Mouse (Mus musculus) ES-E14 (cell line): ENCODE data around the gene Vwce. TPM values are rescaled to one million over a fixed set of nuclear protein-coding genes. Genes with fewer than 3 reads are reported as not detected.

Experiments
- DNase-seq: peaks from one replicate; pipeline ENCODE4 v3.0.0-alpha.2; 2013; ENCODE audit warnings: low read depth, low spot score
- H3K27ac ChIP-seq: 2 replicates; pipeline ENCODE4 v1.5.1; 2012; ENCODE audit warnings: low read depth, mild to moderate bottlenecking, low read length, moderate library complexity, mixed read lengths; ENCODE audit not compliant: poor library complexity, insufficient read depth, severe bottlenecking
- H3K36me3 ChIP-seq: 2 replicates; pipeline ENCODE4 v1.6.1; 2012; ENCODE audit warnings: mild to moderate bottlenecking, low read length, moderate library complexity, mixed read lengths; ENCODE audit not compliant: control insufficient read depth, poor library complexity, insufficient read depth, severe bottlenecking
- H3K4me1 ChIP-seq, 2 experiments: fragments of 150-350 bp in 1 of 2; sonication (generic) in 1 of 2; 2 replicates each; pipeline ENCODE4 v1.6.1; 2012; ENCODE audit warnings: low read length in 2 of 2, mild to moderate bottlenecking in 1 of 2, mixed read lengths in 1 of 2; ENCODE audit not compliant: control insufficient read depth in 2 of 2, insufficient read depth in 2 of 2, poor library complexity in 1 of 2
- H3K4me3 ChIP-seq, 2 experiments: fragments of 150-350 bp in 1 of 2; sonication (generic) in 1 of 2; 2 replicates each; pipeline ENCODE4 v1.5.1; 2012; ENCODE audit warnings: low read length in 2 of 2, low read depth in 1 of 2, mild to moderate bottlenecking in 1 of 2, mixed read lengths in 1 of 2; ENCODE audit not compliant: insufficient read depth in 1 of 2, poor library complexity in 1 of 2, severe bottlenecking in 1 of 2
- H3K9ac ChIP-seq: 2 replicates; pipeline ENCODE4 v1.6.1; 2012; ENCODE audit warnings: low read depth, mild to moderate bottlenecking, low read length, mixed read lengths; ENCODE audit not compliant: poor library complexity, insufficient read depth, severe bottlenecking
- H3K9me3 ChIP-seq: fragments of 150-350 bp; sonication (generic); 2 replicates; pipeline ENCODE4 v1.6.1; 2012; ENCODE audit warnings: low read depth, mild to moderate bottlenecking, low read length; ENCODE audit not compliant: control insufficient read depth, insufficient read depth
- CHD2 ChIP-seq: IDR thresholded peaks from 2 replicates; pipeline ENCODE4 v1.6.1; 2014; ENCODE audit warnings: mild to moderate bottlenecking, low read depth, low read length, inconsistent platforms
- HCFC1 ChIP-seq: IDR thresholded peaks from 2 replicates; pipeline ENCODE4 v1.6.1; 2012; ENCODE audit warnings: low read length, inconsistent platforms, borderline replicate concordance; ENCODE audit not compliant: insufficient read depth
- MAFK ChIP-seq: IDR thresholded peaks from 2 replicates; pipeline ENCODE4 v1.6.1; 2014; ENCODE audit warnings: mild to moderate bottlenecking, low read depth, low read length, inconsistent platforms; ENCODE audit not compliant: insufficient read depth
- ZC3H11A ChIP-seq: IDR thresholded peaks from 2 replicates; pipeline ENCODE4 v1.6.1; 2012; ENCODE audit warnings: low read depth, mild to moderate bottlenecking, inconsistent platforms, low read length, borderline replicate concordance
- ZNF384 ChIP-seq: IDR thresholded peaks from 2 replicates; pipeline ENCODE4 v1.6.1; 2012; ENCODE audit warnings: low read depth, low read length, inconsistent platforms
- in situ Hi-C, 2 experiments: fragments of 600-800 bp; cut with MboI; formaldehyde crosslinking; loops; one replicate each; pipeline ENCODE4 v1.15.1; 2025; ENCODE audit warnings: low sequenced_read_pairs in 2 of 2, inconsistent platforms in 1 of 2; ENCODE audit not compliant: unreplicated experiment in 2 of 2
- total RNA-seq: library from RNA; depleted of rRNA; stranded (reverse); fragments of 300-350 nt; gene quantifications from 2 replicates; pipeline ENCODE4 v1.2.3, GENCODE M21; 2012

Vwce gene
- total RNA-seq, 1 experiment: 0.49 TPM

DNA sequence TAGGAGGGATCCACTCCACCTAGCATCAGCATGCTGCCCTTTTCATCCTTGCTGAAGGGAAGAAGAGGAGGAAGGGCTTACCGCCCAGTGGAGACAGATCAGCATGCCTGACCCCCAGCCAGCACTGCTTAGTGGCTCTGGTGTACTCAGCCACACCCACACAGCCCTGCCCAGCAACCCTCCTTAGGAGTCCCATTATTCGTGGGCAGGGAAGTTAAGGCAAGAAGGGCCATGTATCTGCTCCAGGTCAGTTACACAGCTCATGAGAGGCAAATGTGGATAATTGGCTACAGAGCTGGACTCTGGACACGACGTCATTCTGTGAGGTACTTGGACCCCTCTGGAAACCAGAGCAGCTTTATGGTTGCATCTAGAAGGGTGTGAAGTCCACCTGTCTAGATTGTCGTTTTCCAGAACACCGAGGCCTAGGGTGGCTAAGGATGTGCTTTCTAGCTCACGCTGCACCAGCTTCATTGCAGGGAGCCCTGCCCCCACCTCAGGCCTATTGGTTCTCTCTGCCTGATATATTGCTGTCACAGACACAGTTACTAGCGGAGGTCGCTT, 37.9 kb downstream of the Vwce start:
- H3K27ac ChIP-seq: no peak overlapping the region
- H3K9me3 ChIP-seq: no peaks in the 10 kb centered on the region
- no peak overlapping the region for H3K9ac ChIP-seq
- no peak for TF ChIP-seq HCFC1
- no peak for TF ChIP-seq CHD2
- TF ChIP-seq ZNF384: no peak
- no peak for TF ChIP-seq ZC3H11A
- H3K4me1 ChIP-seq: peaks cover 8 to 12% of the 10 kb centered on the region in 2 experiments; a peak in 3 of 4 replicates
- no peaks in the 10 kb centered on the region for H3K36me3 ChIP-seq
- no peak overlapping the region for H3K4me3 ChIP-seq
- in situ Hi-C loops: no loop called here
- no peak for DNase-seq

DNA sequence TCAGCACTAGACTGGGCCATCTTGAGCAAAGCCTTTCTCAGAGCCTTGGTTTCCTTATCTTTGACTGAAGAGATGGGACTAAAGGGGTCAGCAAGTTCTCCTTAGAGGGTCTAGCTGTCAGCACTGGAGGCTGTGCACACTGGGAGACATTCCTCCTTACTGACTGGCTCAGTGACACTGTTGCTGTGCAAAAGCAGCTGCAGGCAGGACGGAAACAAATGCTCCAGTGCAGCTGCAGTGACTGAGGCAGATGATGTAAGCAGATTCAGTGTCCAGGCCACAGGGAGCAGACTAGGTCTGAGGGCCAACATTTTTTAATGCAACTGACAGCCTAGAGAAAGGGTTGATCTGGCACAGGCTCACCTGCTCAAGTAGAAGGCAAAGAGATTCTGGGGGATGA, 39.3 kb downstream of the Vwce start:
- peaks cover 13% of the 10 kb centered on the region in 2 experiments; a peak in 3 of 4 replicates for H3K4me1 ChIP-seq
- in situ Hi-C loops: no loop called here
- no peak for DNase-seq
- no peak for TF ChIP-seq CHD2
- no peak for TF ChIP-seq HCFC1
- TF ChIP-seq ZNF384: no peak
- TF ChIP-seq ZC3H11A: no peak
- no peak for TF ChIP-seq MAFK
- no peaks in the 10 kb centered on the region for H3K9me3 ChIP-seq
- H3K9ac ChIP-seq: no peak overlapping the region
- no peaks in the 10 kb centered on the region for H3K36me3 ChIP-seq
- no peak overlapping the region for H3K4me3 ChIP-seq
- H3K27ac ChIP-seq: no peak overlapping the region

DNA sequence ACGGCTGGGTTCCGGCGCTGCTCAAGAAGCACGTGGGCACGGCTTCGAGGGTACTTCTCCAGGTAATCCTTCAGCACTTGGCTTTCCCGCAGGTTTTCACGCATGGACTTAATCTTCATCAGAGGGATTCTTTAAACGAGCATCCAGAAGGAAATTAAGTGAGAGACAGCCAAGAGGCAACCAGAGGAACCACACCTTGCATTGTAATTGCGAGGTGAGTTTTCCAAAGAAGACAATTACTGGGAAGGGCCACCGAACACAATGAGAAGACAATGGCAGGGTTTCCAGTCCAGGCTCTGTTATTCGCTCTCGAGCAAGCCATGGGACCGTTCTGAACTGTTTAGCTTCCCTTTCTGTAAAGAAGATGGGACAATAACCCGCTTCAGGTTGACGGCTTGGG, 42.6 kb downstream of the Vwce start:
- TF ChIP-seq CHD2 (no peak), ZNF384 (no peak), ZC3H11A (no peak), HCFC1 (no peak), MAFK (no peak)
- in situ Hi-C loops: no loop called here

DNA sequence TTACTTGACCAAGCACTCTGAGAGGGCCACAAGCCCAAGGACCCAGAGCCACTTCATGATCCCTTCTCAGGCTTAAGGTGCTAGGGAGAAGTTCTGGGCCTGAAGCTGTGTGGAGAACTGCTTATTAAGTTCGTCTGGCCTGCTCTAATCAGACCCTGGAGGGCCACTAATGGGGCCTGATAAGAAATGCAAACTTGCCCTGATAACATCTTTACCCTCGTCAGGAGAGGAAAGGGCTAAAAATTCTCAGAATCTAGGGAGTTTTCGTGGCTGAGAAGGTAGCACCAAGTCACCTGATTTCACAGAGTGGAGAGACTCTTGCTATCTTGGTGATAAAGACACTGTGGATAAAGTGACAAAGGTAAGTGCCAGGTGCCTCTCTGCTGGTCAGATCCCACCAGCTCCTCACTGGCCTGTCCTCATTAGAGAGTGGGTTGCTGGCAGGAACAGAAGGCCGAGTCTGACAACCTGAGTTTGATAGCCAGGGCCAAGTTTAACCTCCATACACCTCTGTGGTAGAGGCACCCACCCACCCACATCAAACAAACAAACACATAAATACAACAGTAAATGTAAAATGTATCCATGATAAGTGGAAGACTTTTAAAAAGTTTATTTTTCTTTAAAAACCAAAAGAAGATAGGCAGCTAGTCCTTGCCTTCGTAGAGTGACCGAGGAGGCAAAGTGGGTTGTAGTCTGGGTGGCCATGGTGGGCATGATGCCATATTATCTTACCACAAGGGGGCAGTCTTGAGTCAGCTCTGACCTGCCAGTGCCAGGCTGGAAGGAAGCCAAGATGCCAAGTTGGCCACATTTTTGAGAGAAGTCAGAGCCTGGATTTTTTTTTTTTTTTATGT, 44.1 kb downstream of the Vwce start, which contains the start of gene Pga5:
Pga5 (minus strand) TSS at position 157 of the 857 bp plus-strand sequence.
- in situ Hi-C loops: no loop called here
- DNase-seq: no peak
- TF ChIP-seq HCFC1 (no peak), ZNF384 (no peak), CHD2 (no peak), ZC3H11A (peak; percentile 11; the same call in 1 of the 2 replicates), MAFK (no peak)
- Histone ChIP-seq H3K4me1 (peaks cover 2 to 7% of the 10 kb centered on the region in 2 experiments; a peak in 3 of 4 replicates), H3K27ac (no peak within 1 kb of the TSS), H3K9ac (no peak within 1 kb of the TSS), H3K36me3 (no peaks in the 10 kb centered on the region), H3K4me3 (no peak within 1 kb of the TSS), H3K9me3 (no peaks in the 10 kb centered on the region)

More for the DNA sequence above, 42.6 kb downstream of the Vwce start:
- H3K9ac ChIP-seq: no peak overlapping the region
- peaks cover 6 to 10% of the 10 kb centered on the region in 2 experiments; a peak in 3 of 4 replicates for H3K4me1 ChIP-seq
- H3K4me3 ChIP-seq: no peak overlapping the region
- no peak overlapping the region for H3K27ac ChIP-seq
- no peaks in the 10 kb centered on the region for H3K36me3 ChIP-seq
- H3K9me3 ChIP-seq: no peaks in the 10 kb centered on the region
- DNase-seq: peak; percentile 59
